Mouse (Mus musculus): ENCODE measurements around the gene Zfp607a.
A peak's percentile ranks its signal among the peaks of the same experiment; 100 is the strongest.
"Not testable (repeated sequence)": the region's sequence is repeated elsewhere in the genome, so short reads cannot be mapped to it uniquely, and the experiment has no call there.

The Zfp607a gene

GRCm38 (mm10) chr7:27857227-27857626 is at the start of gene Zfp607a:
Gene Zfp607a (plus strand): TSS chr7:27857527.
- no peak for DNase-seq

- no peak for DNase-seq
Measured at GRCm38 (mm10) chr7:27818526-27819110, 38.7 kb upstream of the Zfp607a start.

- no peak for DNase-seq
Measured at GRCm38 (mm10) chr7:27822611-27823010, 34.7 kb upstream of the Zfp607a start.

- no peak for DNase-seq
Measured at GRCm38 (mm10) chr7:27834131-27834530, 23.2 kb upstream of the Zfp607a start.

GRCm38 (mm10) chr7:27837896-27838295 is 19.4 kb upstream of the Zfp607a start:
- peak; percentile 21 for DNase-seq

- DNase-seq, result peak; percentile 85
Measured at GRCm38 (mm10) chr7:27838323-27839249, 18.7 kb upstream of the Zfp607a start, which contains the start of gene Zfp59. Gene Zfp59 (plus strand): TSS chr7:27838607.

GRCm38 (mm10) chr7:27839596-27839995 is 17.7 kb upstream of the Zfp607a start:
- DNase-seq, result no peak

- DNase-seq, result no peak
Measured at GRCm38 (mm10) chr7:27840104-27840503, 17.2 kb upstream of the Zfp607a start.

- no peak for DNase-seq
Measured at GRCm38 (mm10) chr7:27859301-27860251, 2.2 kb downstream of the Zfp607a start.

- DNase-seq, result peak; percentile 18
Measured at GRCm38 (mm10) chr7:27860396-27861235, 3.3 kb downstream of the Zfp607a start.

- not testable (repeated sequence) for DNase-seq
Measured at GRCm38 (mm10) chr7:27862578-27862977, 5.3 kb downstream of the Zfp607a start.

GRCm38 (mm10) chr7:27881721-27882120 is 24.4 kb downstream of the Zfp607a start:
- no peak for DNase-seq

GRCm38 (mm10) chr7:27900601-27901000 is 43.3 kb downstream of the Zfp607a start:
- DNase-seq, result no peak

GRCm38 (mm10) chr7:27905061-27905848 is 47.9 kb downstream of the Zfp607a start:
- no peak for DNase-seq

GRCm38 (mm10) chr7:27910952-27911351 is 53.6 kb downstream of the Zfp607a start:
- DNase-seq, result not testable (repeated sequence)

- DNase-seq, result not testable (repeated sequence)
Measured at GRCm38 (mm10) chr7:27927041-27927440, 69.7 kb downstream of the Zfp607a start.

- DNase-seq, result peak; percentile 57
Measured at GRCm38 (mm10) chr7:27928818-27929695, 71.7 kb downstream of the Zfp607a start, which contains the start of gene Zfp974. Gene Zfp974 (minus strand): TSS chr7:27929460.

Measured in cerebellum, adult 9-10 months (tissue).